ENCODE assay signal across 9 mouse cellular contexts in the genomic region with DNA sequence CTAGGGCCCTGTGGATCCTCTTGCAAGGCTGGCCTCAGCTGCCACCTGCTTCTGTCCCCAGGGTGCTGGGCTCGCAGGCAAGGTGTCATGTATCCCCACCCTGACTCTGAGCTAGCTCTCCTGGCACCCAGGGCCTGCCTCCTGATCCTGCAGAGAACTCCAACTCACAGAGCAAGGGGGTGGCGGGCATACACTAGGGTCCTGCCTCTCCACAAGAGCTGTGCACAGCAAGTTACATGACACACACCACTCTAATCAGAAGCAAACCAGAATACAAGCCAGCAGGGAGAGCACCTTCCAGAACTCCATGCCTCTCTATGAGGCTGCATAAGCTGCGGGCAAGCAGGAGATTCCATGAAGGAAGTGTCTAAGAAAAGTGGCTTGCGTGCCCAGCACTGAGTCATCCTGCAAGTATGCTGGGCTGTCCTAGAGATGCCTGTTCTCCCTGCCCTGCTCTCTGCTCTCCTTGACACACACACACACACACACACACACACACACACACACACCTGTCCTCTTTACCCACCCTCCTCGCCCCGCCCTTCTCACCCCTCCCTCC.
DNase-seq lines count a peak whose midpoint lies in the region; ATAC-seq and TF ChIP-seq lines count a peak whose summit lies in the region.
"Had no signal": no experiment of that assay in that cellular context is flagged by ENCODE, and none has a peak within 500 bp of the region (broad histone marks: within the 10 kb centered on the region; RNA-seq: fewer than 3 reads in every experiment).

No protein-coding gene starts in this region.

- no peak overlapping the region for H3K4me2 ChIP-seq in embryonic facial prominence, embryonic 15.5 days (replicated peaks)
- H3K4me2 ChIP-seq in intestine, embryonic 15.5 days (replicated peaks) = no peak overlapping the region

- H3K4me1 ChIP-seq in heart, adult 2 months (ENCODE audit: control insufficient read depth, insufficient read depth, low read length) = peaks cover 6% of the 10 kb centered on the region
- no peaks in the 10 kb centered on the region for H3K4me1 ChIP-seq in embryonic facial prominence, embryonic 15.5 days
- peaks cover 3% of the 10 kb centered on the region; the same call in 1 of the 2 replicates for H3K4me1 ChIP-seq in intestine, embryonic 15.5 days (replicated peaks)

- peak overlapping the region; percentile 28; the same call in 1 of the 2 replicates for H3K9ac ChIP-seq in heart, adult 2 months (ENCODE audit: low read depth, low read length)
- H3K9ac ChIP-seq in embryonic facial prominence, embryonic 15.5 days = no peak overlapping the region
- no peak overlapping the region for H3K9ac ChIP-seq in intestine, embryonic 15.5 days

- peak; percentile 31 to 50 for DNase-seq in heart, adult 2 months
- no peak for DNase-seq in heart, postnatal 25 days (ENCODE audit: low spot score)
- peak; percentile 31 for DNase-seq in urinary bladder, adult 2 months (ENCODE audit: low spot score)
- no peak for DNase-seq in layer of hippocampus, adult 18-20 months (ENCODE audit: low spot score in 2 of 2)
- DNase-seq in embryo, embryonic 9.5 days (ENCODE audit: extremely low spot score) = no peak
- DNase-seq: spleen, adult 18-20 months had no signal

- no peaks in the 10 kb centered on the region for H3K79me2 ChIP-seq in heart, adult 2 months (replicated peaks; ENCODE audit: control insufficient read depth, insufficient read depth, low read length)

- no peak for TF ChIP-seq CTCF in heart, adult 2 months (IDR thresholded peaks at IDR 0.05)

- TF ChIP-seq POLR2A in heart, adult 2 months (IDR thresholded peaks at IDR 0.05; ENCODE audit: insufficient read depth, low read depth, low read length) = no peak

- no peaks in the 10 kb centered on the region for H3K27me3 ChIP-seq in heart, adult 2 months (ENCODE audit: control insufficient read depth, insufficient read depth, low read length)
- no peaks in the 10 kb centered on the region for H3K27me3 ChIP-seq in embryonic facial prominence, embryonic 15.5 days
- no peaks in the 10 kb centered on the region for H3K27me3 ChIP-seq in intestine, embryonic 15.5 days (replicated peaks)

- WGBS in heart, adult 2 months = 37% methylated on average over 6 of the region's 6 CpGs
- WGBS in embryonic facial prominence, embryonic 15.5 days = 44% methylated on average over 5 of the region's 6 CpGs
- WGBS in intestine, embryonic 15.5 days = 46% methylated on average over 6 of the region's 6 CpGs

- intact Hi-C loops in heart, adult 2 months (cut with DNase I) = no loop called here
- intact Hi-C loops in heart, postnatal 25 days (cut with DNase I) = loop anchor here (10.0 kb wide), 1 partner anchor 189 kb away; no protein-coding TSS in a partner anchor

- H3K36me3 ChIP-seq in heart, adult 2 months (ENCODE audit: control insufficient read depth, insufficient read depth, low read length) = no peaks in the 10 kb centered on the region
- no peaks in the 10 kb centered on the region for H3K36me3 ChIP-seq in embryonic facial prominence, embryonic 15.5 days
- H3K36me3 ChIP-seq in intestine, embryonic 15.5 days = no peaks in the 10 kb centered on the region

- peak; percentile 79 for ATAC-seq in embryonic facial prominence, embryonic 15.5 days (ENCODE audit: insufficient number of reproducible peaks, low FRiP score, low TSS enrichment, low read depth)
- peak; percentile 96 for ATAC-seq in intestine, embryonic 15.5 days
- ATAC-seq in megakaryocyte, adult 5-6 weeks (ENCODE audit: poor library complexity, severe bottlenecking) = no peak

- H3K4me3 ChIP-seq in heart, adult 2 months = no peak overlapping the region
- no peak overlapping the region for H3K4me3 ChIP-seq in embryonic facial prominence, embryonic 15.5 days (replicated peaks)
- no peak overlapping the region for H3K4me3 ChIP-seq in intestine, embryonic 15.5 days (replicated peaks)

- peak overlapping the region; percentile 53 for H3K27ac ChIP-seq in heart, adult 2 months
- H3K27ac ChIP-seq in embryonic facial prominence, embryonic 15.5 days (replicated peaks) = no peak overlapping the region
- no peak overlapping the region for H3K27ac ChIP-seq in intestine, embryonic 15.5 days

- no peak for TF ChIP-seq EP300 in heart, adult 2 months (IDR thresholded peaks at IDR 0.05; ENCODE audit: insufficient read depth, low read depth, low read length)

- H3K9me3 ChIP-seq in embryonic facial prominence, embryonic 15.5 days (replicated peaks) = no peaks in the 10 kb centered on the region
- no peaks in the 10 kb centered on the region for H3K9me3 ChIP-seq in intestine, embryonic 15.5 days

Comparison
In these comparisons a context has a peak if more than half of its experiments do, and no peak if none do; other contexts are left out.
1. DNase-seq: peak in heart, adult 2 months (2 of 2) and urinary bladder, adult 2 months (single experiment); none in heart, postnatal 25 days (single experiment), layer of hippocampus, adult 18-20 months (0 of 2) and embryo, embryonic 9.5 days (single experiment).